Mouse (Mus musculus): ENCODE results near the gene Nrgn. TPM values are rescaled to one million over a fixed set of nuclear protein-coding genes. Genes with fewer than 3 reads are reported as not detected.

The Nrgn gene
- total RNA-seq (2023): 1.4 and 1.9 TPM in 2 replicates

GRCm38 (mm10) chr9:37552536-37553293 is at the start of gene Nrgn:
TSS of gene Nrgn (minus strand) at chr9:37552904.

GRCm38 (mm10) chr9:37554838-37555748 is 2.4 kb upstream of the Nrgn start, which contains the start of gene Siae:
TSS of gene Siae (plus strand) at chr9:37555698.

DNA sequence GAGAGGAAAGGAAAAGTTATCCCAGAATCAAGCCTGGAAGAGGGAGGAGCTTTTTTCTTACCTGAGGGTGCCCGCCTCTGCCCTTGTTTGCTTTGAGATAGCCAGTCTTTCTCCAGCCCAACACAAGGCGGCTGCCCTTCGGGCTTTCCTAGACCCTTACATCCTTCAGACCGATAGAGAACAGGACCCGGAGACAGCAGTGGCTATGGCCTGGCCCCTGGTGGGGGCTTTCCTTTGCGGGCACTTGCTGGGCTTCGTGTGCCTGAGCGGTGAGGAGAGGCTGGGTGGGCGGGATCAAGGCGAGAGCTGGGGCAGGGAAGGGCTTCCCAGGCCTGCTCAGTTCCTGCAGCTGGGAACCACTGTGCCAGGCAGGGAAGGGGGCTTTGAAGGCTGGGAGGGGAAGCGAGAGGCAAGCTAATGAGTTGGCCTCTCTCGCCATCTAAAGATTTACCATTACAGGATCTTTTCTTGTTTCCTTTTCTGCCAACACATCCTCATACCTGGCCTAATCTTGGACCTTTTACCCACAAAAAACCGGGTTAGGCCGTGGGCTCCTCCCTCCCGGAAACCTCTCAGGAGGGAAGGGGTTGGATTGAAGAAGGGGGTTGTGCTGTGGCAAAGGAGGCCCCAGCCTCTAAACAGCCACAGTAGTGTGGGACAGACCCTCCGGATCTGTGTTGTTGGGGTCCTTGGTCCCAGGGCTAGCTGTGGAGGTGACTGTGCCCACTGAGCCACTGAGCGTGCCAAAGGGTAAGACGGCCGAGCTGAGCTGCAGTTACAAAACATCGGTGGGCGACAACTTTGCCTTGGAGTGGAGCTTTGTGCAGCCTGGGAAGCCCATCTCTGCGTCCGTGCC is 13.3 kb downstream of the Nrgn start, which contains the start of gene Vsig2:
Gene Vsig2, plus strand, starts transcription at position 86 of the 856 bp plus-strand sequence.

DNA sequence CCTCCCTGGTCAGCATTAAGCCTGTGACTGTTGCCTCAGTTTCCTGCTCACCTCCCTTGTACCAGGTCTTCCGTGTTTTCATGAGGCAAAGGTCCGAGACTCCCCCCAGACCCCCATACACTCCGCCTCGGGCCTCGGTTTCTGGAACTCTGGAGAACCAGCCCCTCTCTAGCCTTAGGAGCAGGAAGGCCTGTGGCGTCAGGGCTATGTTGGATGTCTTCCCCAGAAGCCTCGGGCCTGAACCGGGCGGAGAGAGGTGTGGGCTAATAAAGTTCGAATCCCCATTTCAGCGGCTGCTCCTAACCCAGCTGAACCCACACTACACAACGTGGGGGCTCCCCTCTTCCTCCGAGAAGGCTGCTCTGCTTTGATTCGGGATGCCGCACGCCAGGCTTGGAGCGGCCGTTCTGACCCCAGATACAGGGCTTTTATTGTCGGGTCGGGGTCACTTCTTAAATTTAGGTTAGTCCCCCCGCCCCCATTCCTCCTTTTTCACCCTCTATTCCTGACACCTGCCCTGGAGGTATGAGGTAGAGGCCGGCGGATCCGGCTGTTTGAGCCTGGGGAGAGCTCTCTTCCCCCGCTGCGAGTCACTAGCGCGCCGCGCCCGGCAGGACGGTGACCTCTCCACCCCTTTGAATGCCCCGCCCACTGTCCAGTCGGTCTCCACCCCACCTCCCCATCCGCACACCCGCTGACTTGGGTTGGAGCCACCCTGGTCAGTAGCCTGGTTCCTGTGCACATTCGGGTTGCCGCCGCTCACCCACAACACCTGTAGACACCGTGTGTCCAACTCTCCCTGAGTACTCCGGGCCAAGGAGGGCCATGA is 25.1 kb downstream of the Nrgn start, which contains the start of gene Esam:
Gene Esam, plus strand, starts transcription at position 683 of the 829 bp plus-strand sequence.

Other genes starting within 250 kb of the Nrgn start
- gene Ccdc15, start 204.5 kb downstream of the Nrgn start, total RNA-seq (2023): 7.9 and 8.7 TPM in 2 replicates
- not detected in 2 replicates for gene Hepacam, start 185.6 kb downstream of the Nrgn start, total RNA-seq (2023)
- gene Robo4, start 151.0 kb downstream of the Nrgn start, total RNA-seq (2023): 1.0 TPM in 1 of 2 replicates, not detected in the other
- 0.32 TPM in 1 of 2 replicates, not detected in the other for gene Robo3, start 119.7 kb downstream of the Nrgn start, total RNA-seq (2023)
- 6.8 and 10.4 TPM in 2 replicates for gene Msantd2, start 63.6 kb downstream of the Nrgn start, total RNA-seq (2023)
- not detected in 2 replicates for gene Esam, start 24.8 kb downstream of the Nrgn start, total RNA-seq (2023)
- gene Vsig2, start 13.6 kb downstream of the Nrgn start, total RNA-seq (2023): not detected in 2 replicates
- 2.5 and 2.6 TPM in 2 replicates for gene Siae, start 2.8 kb upstream of the Nrgn start, total RNA-seq (2023)
- gene Spa17, start 60.8 kb upstream of the Nrgn start, total RNA-seq (2023): 0.73 TPM in 1 of 2 replicates, not detected in the other
- 50.3 and 54.0 TPM in 2 replicates for gene Tbrg1, start 104.4 kb upstream of the Nrgn start, total RNA-seq (2023)
- not detected in 2 replicates for gene Panx3, start 116.3 kb upstream of the Nrgn start, total RNA-seq (2023)
- not detected in 2 replicates for gene Olfr160, start 163.3 kb upstream of the Nrgn start, total RNA-seq (2023)
- gene Olfr874, start 192.2 kb upstream of the Nrgn start, total RNA-seq (2023): not detected in 2 replicates
- not detected in 2 replicates for gene Olfr875, start 219.0 kb upstream of the Nrgn start, total RNA-seq (2023)

All from neutrophil, adult 65 days (primary cell).